17 mouse cellular contexts compared by ENCODE assay signal in genomic region chr14:29334216-29334615, GRCm38 (mm10).
"Had no signal": no experiment of that assay in that cellular context is flagged by ENCODE, and none has a peak within 500 bp of the region (broad histone marks: within the 10 kb centered on the region; RNA-seq: fewer than 3 reads in every experiment).

No protein-coding gene starts in this region.

- DNase-seq: kidney, postnatal 14 days; layer of hippocampus, adult 9-11 months; layer of hippocampus, postnatal 36 days; liver, embryonic 13.5 days; liver, postnatal 0 days; lung, postnatal 14 days; right cerebral cortex, adult 18-20 months; right cerebral cortex, postnatal 25 days; thymus, postnatal 14 days had no signal

- H3K4me1 ChIP-seq: kidney, embryonic 15.5 days; limb, embryonic 15.5 days; liver, embryonic 13.5 days; lung, embryonic 15.5 days; megakaryocyte, embryonic 14.5 days; midbrain, embryonic 12.5 days; neural tube, embryonic 15.5 days had no signal

- H3K27me3 ChIP-seq: kidney, embryonic 15.5 days; limb, embryonic 15.5 days; liver, embryonic 13.5 days; lung, embryonic 15.5 days; megakaryocyte, embryonic 14.5 days; midbrain, embryonic 12.5 days; neural tube, embryonic 15.5 days had no signal

- H3K36me3 ChIP-seq: kidney, embryonic 15.5 days; limb, embryonic 15.5 days; liver, embryonic 13.5 days; lung, embryonic 15.5 days; midbrain, embryonic 12.5 days; neural tube, embryonic 15.5 days had no signal

- H3K9me3 ChIP-seq: kidney, embryonic 15.5 days; limb, embryonic 15.5 days; liver, embryonic 13.5 days; lung, embryonic 15.5 days; midbrain, embryonic 12.5 days; neural tube, embryonic 15.5 days had no signal

- H3K27ac ChIP-seq: kidney, embryonic 15.5 days; limb, embryonic 15.5 days; liver, embryonic 13.5 days; lung, embryonic 15.5 days; macrophage; midbrain, embryonic 12.5 days; neural tube, embryonic 15.5 days; stomach, postnatal 0 days had no signal

- H3K4me3 ChIP-seq: kidney, embryonic 15.5 days; limb, embryonic 15.5 days; liver, embryonic 13.5 days; lung, embryonic 15.5 days; megakaryocyte, embryonic 14.5 days; midbrain, embryonic 12.5 days; neural tube, embryonic 15.5 days had no signal

- ATAC-seq: liver, postnatal 0 days had no signal
